Mouse (Mus musculus): ENCODE results near the gene Arid2. TPM values are rescaled to one million over a fixed set of nuclear protein-coding genes. Genes with fewer than 3 reads are reported as not detected.
"Not testable (repeated sequence)": the region's sequence is repeated elsewhere in the genome, so short reads cannot be mapped to it uniquely, and the experiment has no call there.

Gene Arid2
- polyA plus RNA-seq, 1 experiment: 5.9 TPM

GRCm38 (mm10) chr15:96297078-96297590, 9.8 kb downstream of the Arid2 start:
- Histone ChIP-seq H3K9me3 (no peaks in the 10 kb centered on the region), H3K4me3 (replicated peaks) (no peak overlapping the region), H3K36me3 (replicated peaks; ENCODE audit: low read length) (peaks cover 81% of the 10 kb centered on the region), H3K4me1 (peaks cover 52% of the 10 kb centered on the region), H3K27me3 (replicated peaks) (no peaks in the 10 kb centered on the region)
- TF ChIP-seq GATA1 (IDR thresholded peaks at IDR 0.05; ENCODE audit: borderline replicate concordance, low read length): no peak
- no peak for TF ChIP-seq FLI1 (IDR thresholded peaks at IDR 0.05; ENCODE audit: low read length)

- no peaks in the 10 kb centered on the region for H3K9me3 ChIP-seq
- H3K4me3 ChIP-seq (replicated peaks): peak overlapping the region; percentile 72
- TF ChIP-seq GATA1 (IDR thresholded peaks at IDR 0.05; ENCODE audit: borderline replicate concordance, low read length): no peak
- TF ChIP-seq FLI1 (IDR thresholded peaks at IDR 0.05; ENCODE audit: low read length): no peak
- peaks cover 81% of the 10 kb centered on the region for H3K36me3 ChIP-seq (replicated peaks; ENCODE audit: low read length)
- H3K4me1 ChIP-seq: peaks cover 50% of the 10 kb centered on the region
- no peaks in the 10 kb centered on the region for H3K27me3 ChIP-seq (replicated peaks)
Observed at GRCm38 (mm10) chr15:96297623-96298188, 10.4 kb downstream of the Arid2 start.

GRCm38 (mm10) chr15:96309310-96309709, 22.0 kb downstream of the Arid2 start:
- no peaks in the 10 kb centered on the region for H3K27me3 ChIP-seq (replicated peaks)
- no peak overlapping the region for H3K4me3 ChIP-seq (replicated peaks)
- H3K9me3 ChIP-seq: no peaks in the 10 kb centered on the region
- TF ChIP-seq GATA1 (IDR thresholded peaks at IDR 0.05; ENCODE audit: borderline replicate concordance, low read length): no peak
- H3K4me1 ChIP-seq: peaks cover 57% of the 10 kb centered on the region
- H3K36me3 ChIP-seq (replicated peaks; ENCODE audit: low read length): peaks cover 66% of the 10 kb centered on the region

- Histone ChIP-seq H3K4me1 (peaks cover 69% of the 10 kb centered on the region), H3K27me3 (replicated peaks) (no peaks in the 10 kb centered on the region), H3K36me3 (replicated peaks; ENCODE audit: low read length) (peaks cover 49% of the 10 kb centered on the region), H3K9me3 (no peaks in the 10 kb centered on the region), H3K4me3 (replicated peaks) (no peak overlapping the region)
- TF ChIP-seq GATA1 (IDR thresholded peaks at IDR 0.05; ENCODE audit: borderline replicate concordance, low read length): no peak
- TF ChIP-seq FLI1 (IDR thresholded peaks at IDR 0.05; ENCODE audit: low read length): no peak
Observed at GRCm38 (mm10) chr15:96312902-96313301, 25.6 kb downstream of the Arid2 start.

DNA sequence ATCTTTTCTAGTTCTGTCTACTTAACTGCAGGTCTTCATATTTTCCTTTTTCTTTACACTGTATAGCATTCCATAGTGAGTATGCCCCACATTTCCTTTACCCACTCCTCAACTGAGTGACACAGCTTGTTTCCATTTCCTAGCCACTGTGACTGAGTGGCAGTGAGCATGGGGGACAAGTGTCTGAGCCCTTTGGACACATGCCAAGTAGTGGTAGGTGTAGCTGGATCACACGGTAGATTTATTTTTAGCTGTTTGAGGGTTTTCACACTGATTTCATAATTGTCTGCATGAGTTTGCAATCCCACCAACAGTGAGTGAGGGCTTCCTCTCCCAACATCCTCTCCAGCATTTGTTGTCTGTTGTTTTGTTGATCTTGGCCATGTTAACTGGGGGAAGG, 28.3 kb downstream of the Arid2 start:
- peak overlapping the region; percentile 78 for H3K4me3 ChIP-seq (replicated peaks)
- H3K36me3 ChIP-seq (replicated peaks; ENCODE audit: low read length): peaks cover 46% of the 10 kb centered on the region
- no peaks in the 10 kb centered on the region for H3K27me3 ChIP-seq (replicated peaks)
- H3K9me3 ChIP-seq: no peaks in the 10 kb centered on the region
- peaks cover 52% of the 10 kb centered on the region for H3K4me1 ChIP-seq
- TF ChIP-seq FLI1 (IDR thresholded peaks at IDR 0.05; ENCODE audit: low read length): no peak
- no peak for TF ChIP-seq GATA1 (IDR thresholded peaks at IDR 0.05; ENCODE audit: borderline replicate concordance, low read length)

DNA sequence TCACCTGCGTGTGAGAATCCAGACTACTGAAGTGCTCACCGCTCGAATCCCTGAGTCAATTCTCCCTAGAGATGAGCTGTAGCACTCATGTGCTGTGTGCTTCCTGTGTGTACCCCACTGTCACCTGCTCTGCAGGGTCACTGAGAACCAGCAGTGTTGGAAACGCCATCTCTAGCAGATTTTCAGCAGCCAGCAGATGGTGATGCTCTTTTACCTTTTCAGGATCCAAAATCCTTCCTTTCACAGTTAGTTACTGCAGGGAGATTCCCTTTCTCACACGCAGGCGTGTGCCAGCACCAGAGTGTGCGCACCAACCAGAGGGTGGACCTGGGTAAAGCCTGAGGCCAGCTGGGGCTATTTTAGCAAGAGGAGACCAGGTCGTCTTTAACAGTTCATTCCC, 32.0 kb downstream of the Arid2 start:
- Histone ChIP-seq H3K9me3 (no peaks in the 10 kb centered on the region), H3K36me3 (replicated peaks; ENCODE audit: low read length) (peaks cover 39% of the 10 kb centered on the region), H3K27me3 (replicated peaks) (no peaks in the 10 kb centered on the region), H3K4me3 (replicated peaks) (no peak overlapping the region), H3K4me1 (peaks cover 40% of the 10 kb centered on the region)
- no peak for TF ChIP-seq GATA1 (IDR thresholded peaks at IDR 0.05; ENCODE audit: borderline replicate concordance, low read length)
- TF ChIP-seq FLI1 (IDR thresholded peaks at IDR 0.05; ENCODE audit: low read length): no peak

GRCm38 (mm10) chr15:96325726-96326328, 38.5 kb downstream of the Arid2 start:
- Histone ChIP-seq H3K4me3 (replicated peaks) (no peak overlapping the region), H3K9me3 (no peaks in the 10 kb centered on the region)
- TF ChIP-seq FLI1 (IDR thresholded peaks at IDR 0.05; ENCODE audit: low read length) (no peak), GATA1 (IDR thresholded peaks at IDR 0.05; ENCODE audit: borderline replicate concordance, low read length) (no peak)

GRCm38 (mm10) chr15:96328722-96329121, 41.4 kb downstream of the Arid2 start:
- not testable (repeated sequence) for H3K9me3 ChIP-seq; H3K4me3 ChIP-seq (replicated peaks); H3K27me3 ChIP-seq (replicated peaks)
- Histone ChIP-seq H3K4me1 (peaks cover 67% of the 10 kb centered on the region), H3K36me3 (replicated peaks; ENCODE audit: low read length) (peaks cover 74% of the 10 kb centered on the region)

More at GRCm38 (mm10) chr15:96325726-96326328, 38.5 kb downstream of the Arid2 start:
- Histone ChIP-seq H3K27me3 (replicated peaks) (no peaks in the 10 kb centered on the region), H3K36me3 (replicated peaks; ENCODE audit: low read length) (peaks cover 58% of the 10 kb centered on the region), H3K4me1 (peaks cover 41% of the 10 kb centered on the region)

DNA sequence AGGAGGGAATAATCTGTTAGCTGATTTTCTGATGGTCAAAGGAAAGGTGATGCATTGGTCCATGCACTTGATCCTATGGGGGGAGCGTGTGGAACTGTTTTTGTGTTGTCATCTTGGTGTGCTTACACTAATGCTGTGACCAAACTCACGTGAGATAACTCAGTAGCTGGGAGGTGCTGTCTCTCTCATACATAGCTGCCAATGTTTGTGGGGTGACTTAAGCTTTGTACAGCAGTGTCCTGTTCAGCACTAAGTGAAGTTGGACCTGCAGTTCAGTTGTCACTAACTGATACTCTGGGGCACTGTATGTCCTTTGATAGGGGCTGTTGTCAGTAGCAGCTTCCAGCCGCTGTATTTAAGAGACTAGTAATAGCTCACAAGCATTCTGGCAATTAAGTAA, 43.2 kb downstream of the Arid2 start:
- Histone ChIP-seq H3K36me3 (replicated peaks; ENCODE audit: low read length) (peaks cover 63% of the 10 kb centered on the region), H3K9me3 (no peaks in the 10 kb centered on the region), H3K27me3 (replicated peaks) (no peaks in the 10 kb centered on the region), H3K4me1 (peaks cover 65% of the 10 kb centered on the region), H3K4me3 (replicated peaks) (no peak overlapping the region)
- no peak for TF ChIP-seq GATA1 (IDR thresholded peaks at IDR 0.05; ENCODE audit: borderline replicate concordance, low read length)
- TF ChIP-seq FLI1 (IDR thresholded peaks at IDR 0.05; ENCODE audit: low read length): no peak

DNA sequence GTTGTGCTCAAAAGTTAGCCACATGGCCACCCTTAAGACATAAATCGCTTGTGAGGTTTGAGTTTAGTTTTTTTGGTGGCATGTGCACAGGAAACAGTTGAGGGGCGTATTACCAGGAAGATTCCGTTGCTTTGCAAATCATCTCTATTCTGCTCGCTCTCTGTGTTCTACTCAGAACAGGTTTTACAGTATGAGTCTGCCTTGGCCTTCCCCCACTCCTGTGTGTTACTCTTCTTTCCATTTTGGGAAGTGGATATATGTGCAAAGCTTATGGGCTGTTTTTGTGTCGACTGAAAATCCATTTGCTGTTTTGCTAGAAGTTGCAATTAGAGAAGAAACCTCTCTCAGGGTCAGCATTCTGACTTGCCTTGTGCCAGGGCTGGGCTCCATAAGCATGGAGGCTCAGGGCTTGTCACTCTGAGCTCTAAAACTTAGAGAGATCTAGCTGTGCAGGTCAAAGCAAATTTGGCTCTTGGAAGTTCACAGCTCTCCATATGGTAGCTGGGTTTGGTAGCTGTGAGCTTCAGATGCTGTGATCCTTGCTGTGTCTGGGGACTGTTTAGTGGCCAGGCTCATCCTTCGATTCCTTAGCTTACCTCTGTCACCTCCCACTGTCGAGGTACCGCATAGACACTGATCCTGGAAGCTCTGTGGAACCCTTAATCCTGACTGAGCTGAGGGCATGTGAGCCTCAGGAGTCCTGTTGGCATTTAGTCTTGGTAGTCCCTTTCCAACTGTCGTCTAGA, 45.3 kb downstream of the Arid2 start:
- peaks cover 59% of the 10 kb centered on the region for H3K4me1 ChIP-seq
- TF ChIP-seq FLI1 (IDR thresholded peaks at IDR 0.05; ENCODE audit: low read length): no peak
- TF ChIP-seq GATA1 (IDR thresholded peaks at IDR 0.05; ENCODE audit: borderline replicate concordance, low read length): no peak
- H3K9me3 ChIP-seq: no peaks in the 10 kb centered on the region
- peaks cover 44% of the 10 kb centered on the region for H3K36me3 ChIP-seq (replicated peaks; ENCODE audit: low read length)
- H3K4me3 ChIP-seq (replicated peaks): no peak overlapping the region
- H3K27me3 ChIP-seq (replicated peaks): no peaks in the 10 kb centered on the region
